Mouse (Mus musculus): ENCODE data around the gene Smg6. TPM values are rescaled to one million over a fixed set of nuclear protein-coding genes. Genes with fewer than 3 reads are reported as not detected.
A peak's percentile ranks its signal among the peaks of the same experiment; 100 is the strongest.

The Smg6 gene
- polyA plus RNA-seq, 1 experiment: 18.7 TPM

GRCm38 (mm10) chr11:74927236-74927725 lies 1.7 kb downstream of the Smg6 start:
- H3K4me3 ChIP-seq (ENCODE audit: low read depth, low read length): no peak overlapping the region
- WGBS: 76% methylated on average over 2 of the region's 2 CpGs
- TF ChIP-seq CTCF (IDR thresholded peaks at IDR 0.05; ENCODE audit: extremely low read depth, insufficient read length, insufficient replicate concordance, low read depth, low read length) (no peak), POLR2A (IDR thresholded peaks at IDR 0.05; ENCODE audit: low read depth, low read length) (no peak)
- no peaks in the 10 kb centered on the region for H3K27me3 ChIP-seq (ENCODE audit: control insufficient read depth, insufficient read depth, low read length)
- H3K36me3 ChIP-seq (ENCODE audit: control insufficient read depth, insufficient read depth, low read length): peaks cover 4% of the 10 kb centered on the region
- H3K4me1 ChIP-seq (ENCODE audit: control insufficient read depth, insufficient read depth, insufficient read length, low read length): 0 out of 2 replicates have a peak, but pooled peaks cover 1% of the 10 kb centered on the region
- H3K27ac ChIP-seq (ENCODE audit: insufficient read depth, low read depth, low read length): no peak overlapping the region

- Histone ChIP-seq H3K27me3 (ENCODE audit: control insufficient read depth, insufficient read depth, low read length) (no peaks in the 10 kb centered on the region), H3K27ac (ENCODE audit: insufficient read depth, low read depth, low read length) (no peak overlapping the region), H3K4me1 (ENCODE audit: control insufficient read depth, insufficient read depth, insufficient read length, low read length) (no peaks in the 10 kb centered on the region), H3K4me3 (ENCODE audit: low read depth, low read length) (no peak overlapping the region), H3K36me3 (ENCODE audit: control insufficient read depth, insufficient read depth, low read length) (peaks cover 10% of the 10 kb centered on the region)
- whole genome bisulfite sequencing: 54% methylated on average over 4 of the region's 4 CpGs
- TF ChIP-seq CTCF (IDR thresholded peaks at IDR 0.05; ENCODE audit: extremely low read depth, insufficient read length, insufficient replicate concordance, low read depth, low read length): no peak
- TF ChIP-seq POLR2A (IDR thresholded peaks at IDR 0.05; ENCODE audit: low read depth, low read length): no peak
Observed at GRCm38 (mm10) chr11:74929111-74929510, 3.5 kb downstream of the Smg6 start.

- no peaks in the 10 kb centered on the region for H3K4me1 ChIP-seq (ENCODE audit: control insufficient read depth, insufficient read depth, insufficient read length, low read length)
- no peak overlapping the region for H3K4me3 ChIP-seq (ENCODE audit: low read depth, low read length)
- H3K27me3 ChIP-seq (ENCODE audit: control insufficient read depth, insufficient read depth, low read length): no peaks in the 10 kb centered on the region
- WGBS: 93% methylated on average over 7 of the region's 7 CpGs
- no peak overlapping the region for H3K27ac ChIP-seq (ENCODE audit: insufficient read depth, low read depth, low read length)
- TF ChIP-seq CTCF (IDR thresholded peaks at IDR 0.05; ENCODE audit: extremely low read depth, insufficient read length, insufficient replicate concordance, low read depth, low read length) (no peak), POLR2A (IDR thresholded peaks at IDR 0.05; ENCODE audit: low read depth, low read length) (no peak)
- peaks cover 16% of the 10 kb centered on the region for H3K36me3 ChIP-seq (ENCODE audit: control insufficient read depth, insufficient read depth, low read length)
Observed at GRCm38 (mm10) chr11:74930391-74930790, 4.8 kb downstream of the Smg6 start.

GRCm38 (mm10) chr11:74946348-74946747 lies 20.7 kb downstream of the Smg6 start:
- WGBS: 83% methylated on average over 3 of the region's 3 CpGs
- Histone ChIP-seq H3K27me3 (ENCODE audit: control insufficient read depth, insufficient read depth, low read length) (no peaks in the 10 kb centered on the region), H3K36me3 (ENCODE audit: control insufficient read depth, insufficient read depth, low read length) (peaks cover 25% of the 10 kb centered on the region), H3K4me3 (ENCODE audit: low read depth, low read length) (no peak overlapping the region), H3K4me1 (ENCODE audit: control insufficient read depth, insufficient read depth, insufficient read length, low read length) (no peaks in the 10 kb centered on the region), H3K27ac (ENCODE audit: insufficient read depth, low read depth, low read length) (no peak overlapping the region)
- TF ChIP-seq CTCF (IDR thresholded peaks at IDR 0.05; ENCODE audit: extremely low read depth, insufficient read length, insufficient replicate concordance, low read depth, low read length): no peak; the same call in 1 of the 2 replicates
- no peak for TF ChIP-seq POLR2A (IDR thresholded peaks at IDR 0.05; ENCODE audit: low read depth, low read length)

GRCm38 (mm10) chr11:74954901-74955300 lies 29.3 kb downstream of the Smg6 start:
- Histone ChIP-seq H3K4me1 (ENCODE audit: control insufficient read depth, insufficient read depth, insufficient read length, low read length) (peaks cover 10% of the 10 kb centered on the region; the same call in 1 of the 2 replicates), H3K27me3 (ENCODE audit: control insufficient read depth, insufficient read depth, low read length) (no peaks in the 10 kb centered on the region), H3K36me3 (ENCODE audit: control insufficient read depth, insufficient read depth, low read length) (peaks cover 6% of the 10 kb centered on the region), H3K4me3 (ENCODE audit: low read depth, low read length) (no peak overlapping the region), H3K27ac (ENCODE audit: insufficient read depth, low read depth, low read length) (peak overlapping the region; percentile 82)
- TF ChIP-seq POLR2A (IDR thresholded peaks at IDR 0.05; ENCODE audit: low read depth, low read length): no peak
- no peak for TF ChIP-seq CTCF (IDR thresholded peaks at IDR 0.05; ENCODE audit: extremely low read depth, insufficient read length, insufficient replicate concordance, low read depth, low read length)

GRCm38 (mm10) chr11:74956006-74956405 lies 30.4 kb downstream of the Smg6 start:
- no peak overlapping the region for H3K4me3 ChIP-seq (ENCODE audit: low read depth, low read length)
- H3K36me3 ChIP-seq (ENCODE audit: control insufficient read depth, insufficient read depth, low read length): peaks cover 6% of the 10 kb centered on the region
- peaks cover 10% of the 10 kb centered on the region; the same call in 1 of the 2 replicates for H3K4me1 ChIP-seq (ENCODE audit: control insufficient read depth, insufficient read depth, insufficient read length, low read length)
- TF ChIP-seq POLR2A (IDR thresholded peaks at IDR 0.05; ENCODE audit: low read depth, low read length) (no peak), CTCF (IDR thresholded peaks at IDR 0.05; ENCODE audit: extremely low read depth, insufficient read length, insufficient replicate concordance, low read depth, low read length) (no peak)
- no peak overlapping the region for H3K27ac ChIP-seq (ENCODE audit: insufficient read depth, low read depth, low read length)
- no peaks in the 10 kb centered on the region for H3K27me3 ChIP-seq (ENCODE audit: control insufficient read depth, insufficient read depth, low read length)

- H3K27me3 ChIP-seq (ENCODE audit: control insufficient read depth, insufficient read depth, low read length): no peaks in the 10 kb centered on the region
- TF ChIP-seq POLR2A (IDR thresholded peaks at IDR 0.05; ENCODE audit: low read depth, low read length) (no peak), CTCF (IDR thresholded peaks at IDR 0.05; ENCODE audit: extremely low read depth, insufficient read length, insufficient replicate concordance, low read depth, low read length) (no peak)
- WGBS: 89% methylated on average over 2 of the region's 2 CpGs
- peaks cover 13% of the 10 kb centered on the region for H3K4me1 ChIP-seq (ENCODE audit: control insufficient read depth, insufficient read depth, insufficient read length, low read length)
- 0 out of 2 replicates have a peak, but pooled peaks cover 3% of the 10 kb centered on the region for H3K36me3 ChIP-seq (ENCODE audit: control insufficient read depth, insufficient read depth, low read length)
- H3K4me3 ChIP-seq (ENCODE audit: low read depth, low read length): no peak overlapping the region
- H3K27ac ChIP-seq (ENCODE audit: insufficient read depth, low read depth, low read length): no peak overlapping the region
Observed at GRCm38 (mm10) chr11:74957600-74957999, 32.0 kb downstream of the Smg6 start.
